Mouse (Mus musculus) spleen, postnatal 10 days (tissue): Measurements from ENCODE around the gene Trappc3l.
"Not testable (repeated sequence)": the region's sequence is repeated elsewhere in the genome, so short reads cannot be mapped to it uniquely, and the experiment has no call there.

Experiments used
- DNase-seq, 2 experiments: peaks; one replicate each; pipeline ENCODE4 v3.0.0; 2021 to 2022; ENCODE audit warnings: low spot score in 2 of 2

Gene Trappc3l

DNA sequence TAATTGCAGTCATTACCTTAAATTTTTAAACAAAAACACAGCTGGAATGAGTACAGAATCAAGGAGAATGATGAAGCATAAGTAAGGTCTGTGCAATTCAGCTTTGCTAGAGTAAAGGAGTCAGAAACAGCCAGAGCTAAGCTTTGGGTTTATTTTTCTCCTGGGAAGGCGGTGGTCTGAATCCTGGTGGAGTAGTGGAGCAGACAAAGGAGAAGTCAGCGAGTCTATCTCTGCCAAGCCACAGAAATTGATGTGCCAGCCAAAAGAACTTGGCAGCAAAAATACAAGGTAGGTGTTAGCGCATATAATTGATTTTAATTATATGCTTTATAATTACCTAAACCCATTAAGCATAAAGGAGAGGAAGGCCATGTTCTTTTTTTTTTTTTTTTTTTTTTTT lies at the start of gene Trappc3l:
Trappc3l (plus strand) TSS at position 197 of the 400 bp plus-strand sequence.
- no peak for DNase-seq

DNA sequence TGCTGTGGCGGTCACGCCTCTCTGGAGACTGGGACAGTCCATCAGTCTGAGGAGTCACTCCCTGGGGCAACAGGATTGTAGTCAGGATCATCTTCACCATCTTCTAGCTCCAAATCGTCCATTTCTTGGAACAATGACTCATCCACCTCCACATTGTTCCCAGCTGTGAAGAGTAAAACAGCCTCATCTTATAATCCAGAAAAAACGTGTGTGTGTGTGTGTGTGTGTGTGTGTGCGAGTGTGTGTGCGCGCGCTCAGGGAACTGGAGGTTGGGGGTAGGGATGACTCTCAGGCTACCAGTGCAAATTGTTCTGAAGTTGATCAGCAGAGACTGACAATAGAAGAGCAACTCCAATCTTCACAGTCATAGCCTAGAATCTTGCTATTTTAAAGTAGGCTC lies 40.7 kb upstream of the Trappc3l start:
- DNase-seq = not testable (repeated sequence)

DNA sequence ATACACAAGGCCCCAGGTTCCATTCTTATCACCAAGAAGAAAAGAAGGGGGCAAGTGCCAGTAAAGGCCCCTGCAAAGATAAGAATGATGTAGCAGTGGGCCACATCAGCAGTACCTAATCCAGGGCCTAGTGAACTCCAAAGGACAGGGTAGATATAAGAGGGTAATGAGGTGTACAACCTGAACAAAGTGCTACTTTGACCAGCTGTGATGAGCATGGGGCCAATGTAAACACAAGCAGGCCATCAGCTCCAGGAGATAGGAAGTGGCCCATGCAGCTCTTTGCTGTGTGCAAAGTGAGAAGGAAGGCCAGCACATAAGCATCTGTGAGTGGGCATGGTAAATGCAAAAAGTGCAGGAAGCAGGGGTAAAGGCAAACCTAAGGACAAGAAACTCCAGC lies 39.0 kb upstream of the Trappc3l start:
- no peak for DNase-seq

DNA sequence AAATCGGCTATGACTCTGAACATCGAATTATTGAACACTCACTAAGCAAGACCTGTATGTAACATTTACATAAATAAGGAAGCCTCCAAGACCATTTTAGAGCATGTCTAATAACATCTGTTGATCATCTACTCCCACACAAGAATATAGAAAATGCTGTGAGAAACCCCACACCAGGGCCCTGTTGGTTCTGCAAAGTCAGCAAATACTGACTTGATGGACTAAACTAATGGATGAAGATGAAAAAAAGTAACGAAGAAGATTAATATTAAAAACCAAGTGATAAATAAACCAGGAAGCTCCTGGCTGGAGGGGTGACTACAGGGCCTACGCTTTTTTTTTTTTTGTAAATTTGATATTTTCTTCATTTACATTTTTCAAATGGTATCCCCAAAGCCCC lies 24.8 kb upstream of the Trappc3l start:
- no peak for DNase-seq

DNA sequence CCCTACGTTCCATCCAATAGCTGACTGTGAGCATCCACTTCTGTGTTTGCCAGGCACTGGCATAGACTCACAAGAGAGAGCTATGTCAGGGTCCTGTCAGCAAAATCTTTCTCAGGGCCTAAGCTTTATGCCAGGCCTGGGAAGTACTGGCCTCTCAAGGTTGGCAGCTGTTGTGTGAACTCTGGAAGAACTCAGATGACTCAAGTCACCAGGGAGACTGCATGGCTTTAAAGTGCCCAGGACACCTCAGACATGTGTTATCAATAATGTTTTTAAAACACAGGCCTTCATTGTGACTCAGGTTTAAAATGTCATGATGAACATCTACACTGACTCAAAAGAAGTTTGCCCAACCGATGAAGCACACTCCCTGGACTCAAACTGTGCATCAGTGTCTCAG lies 24.2 kb upstream of the Trappc3l start:
- DNase-seq = no peak

DNA sequence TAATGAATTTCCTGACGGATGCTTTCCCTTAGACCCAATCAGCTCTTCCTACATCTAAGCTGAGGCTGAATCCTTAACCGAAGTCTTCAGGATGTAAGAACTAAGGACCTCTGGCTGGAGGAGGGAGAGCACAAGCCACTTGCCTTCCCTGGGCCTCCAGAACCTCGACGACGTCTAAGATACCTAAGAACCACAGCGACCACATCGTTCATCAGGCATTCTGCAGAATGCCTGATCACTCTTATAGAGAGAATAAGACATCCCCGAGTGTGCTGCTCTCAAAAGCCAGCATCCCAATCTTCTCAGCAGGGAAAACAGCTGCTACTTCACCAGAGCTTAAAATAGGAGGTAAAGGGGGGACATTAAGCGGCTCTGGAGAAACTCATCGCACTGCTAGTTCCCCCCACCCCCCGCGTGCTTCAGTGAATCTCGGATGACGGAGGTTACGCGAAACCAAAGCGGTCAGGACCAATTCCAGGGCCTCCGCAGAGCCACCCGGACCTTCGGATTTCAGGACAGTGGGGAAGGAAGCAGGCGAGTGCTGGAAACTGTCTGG lies 18.6 kb upstream of the Trappc3l start:
- no peak for DNase-seq

DNA sequence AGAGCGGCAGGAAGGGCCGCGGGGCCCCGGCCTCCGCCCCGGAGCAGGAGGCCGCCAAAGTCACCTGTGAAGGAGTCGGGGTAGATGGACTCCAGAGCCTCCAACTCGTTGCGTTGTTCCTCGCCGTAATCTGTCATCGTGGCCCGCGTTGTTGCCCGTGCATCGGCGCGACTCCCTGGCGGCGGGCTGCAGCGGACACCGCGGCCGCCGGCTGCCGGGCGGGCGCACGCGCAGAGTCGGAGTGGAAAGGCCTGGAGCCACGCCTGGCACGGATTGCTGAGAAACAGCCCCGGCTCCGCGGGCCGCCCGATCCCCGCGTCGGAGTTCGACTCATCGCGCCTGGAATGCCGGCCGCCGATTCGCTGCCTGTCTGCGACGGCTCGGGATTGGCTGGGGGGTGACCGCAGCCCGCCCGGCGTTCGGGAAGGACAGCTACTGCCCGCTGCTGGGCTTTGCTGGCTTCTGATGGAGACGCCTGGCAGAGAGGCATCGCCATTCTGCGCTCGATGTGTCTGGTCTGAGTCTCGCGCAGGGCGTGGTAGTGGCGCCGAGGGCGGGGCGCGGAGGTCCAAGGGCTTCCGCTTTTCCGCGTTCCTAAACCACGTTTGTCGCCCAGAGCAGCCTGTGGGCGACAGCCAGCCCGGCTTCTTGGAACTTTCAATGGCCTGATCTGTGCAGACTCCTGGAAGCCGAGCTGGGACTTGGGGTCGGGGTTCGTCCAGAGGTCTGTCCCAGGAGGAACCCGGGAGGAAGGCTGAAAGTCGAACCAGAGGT lies 17.9 kb upstream of the Trappc3l start, which contains the start of gene Rwdd1:
Rwdd1 (minus strand) TSS at position 323 of the 774 bp plus-strand sequence.
- peak; percentile 89 to 95 for DNase-seq

DNA sequence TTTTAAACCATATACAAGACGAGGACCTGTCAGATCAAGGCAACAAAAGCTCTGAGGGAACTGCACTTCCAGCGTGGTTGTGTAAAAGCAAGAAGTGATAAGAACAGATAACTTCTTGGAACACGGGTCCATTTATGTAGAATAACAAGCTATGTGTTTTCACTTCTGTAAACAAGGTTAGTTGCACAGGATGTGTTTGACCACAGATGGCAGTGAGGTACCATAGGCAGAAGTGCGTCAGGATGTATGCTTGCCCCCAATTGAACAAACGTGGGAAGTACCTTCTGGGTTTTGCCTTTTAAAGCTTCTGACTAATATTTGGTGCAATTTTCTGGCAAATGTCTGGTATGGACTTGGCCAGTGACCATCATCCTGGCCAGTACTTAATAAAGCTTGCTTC lies 7.1 kb upstream of the Trappc3l start:
- DNase-seq = no peak

DNA sequence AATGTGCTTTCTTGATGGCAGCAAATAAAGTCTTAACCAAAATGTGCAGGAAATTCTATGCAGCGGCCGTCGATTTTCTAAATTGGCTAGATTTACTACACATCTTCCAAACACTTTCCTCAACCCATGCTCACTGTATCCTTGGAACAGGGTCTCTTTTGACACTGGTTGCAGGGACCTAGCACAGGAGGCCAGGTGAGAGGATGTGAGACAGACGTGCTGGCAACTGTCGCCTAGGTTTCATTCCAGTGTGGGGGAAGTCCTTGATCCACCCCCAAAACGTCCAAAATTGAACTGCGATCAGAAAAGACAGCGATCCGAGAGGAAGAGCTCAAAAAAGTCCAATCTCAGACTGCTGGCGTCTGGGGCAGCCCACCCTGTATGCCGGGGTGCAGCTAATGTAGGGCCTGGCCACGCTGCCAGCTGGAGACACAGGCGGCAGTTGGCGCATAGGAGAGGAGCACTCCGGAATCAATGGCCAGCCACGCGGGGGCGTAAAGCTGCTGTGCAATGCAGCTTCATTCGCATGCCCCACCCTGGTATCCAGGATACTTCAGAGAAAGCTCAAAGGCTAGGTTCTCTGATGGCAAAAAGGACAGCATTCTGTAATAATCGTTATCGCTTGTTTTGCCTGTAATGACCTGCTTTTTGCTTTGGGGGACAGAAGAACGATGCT lies 3.6 kb upstream of the Trappc3l start:
- DNase-seq = peak; percentile 24 to 79

DNA sequence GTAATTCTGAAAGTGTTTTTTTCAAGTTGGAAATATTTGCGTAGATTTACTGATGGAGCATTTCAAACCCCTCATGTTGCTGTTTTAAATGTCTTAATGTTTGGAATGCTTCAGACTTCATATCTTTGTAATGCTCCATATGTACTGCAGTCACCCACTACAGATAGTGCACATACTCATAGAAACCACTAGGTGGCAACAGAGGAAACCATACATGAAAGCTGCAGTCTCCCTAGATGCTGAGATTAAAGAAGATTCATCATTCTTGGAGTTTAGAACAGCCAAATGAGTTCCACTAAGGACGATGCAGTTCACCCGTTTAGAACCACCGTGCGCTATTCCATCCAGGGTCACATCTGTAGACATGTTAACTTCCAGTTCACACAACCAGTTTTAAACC lies 810 bp upstream of the Trappc3l start:
- no peak for DNase-seq

DNA sequence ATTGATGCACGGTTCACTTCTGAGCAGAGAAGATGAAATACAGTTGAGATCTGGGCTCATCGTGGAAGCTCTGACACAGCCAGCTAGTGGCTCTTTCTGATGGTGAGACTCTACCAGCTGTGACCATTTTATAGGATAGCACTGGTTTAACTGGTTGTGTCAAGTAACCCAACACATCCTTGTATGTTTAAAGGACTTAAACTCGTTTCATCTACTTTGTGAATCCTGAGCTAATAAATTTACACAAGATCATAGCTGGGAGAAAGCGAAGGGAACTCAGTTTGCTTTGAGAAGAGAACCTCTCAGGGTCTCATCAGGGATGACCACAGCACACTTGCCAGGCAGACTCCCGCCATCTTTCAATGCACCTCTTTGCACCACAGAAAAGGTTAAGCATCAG lies 6.8 kb downstream of the Trappc3l start, which contains the start of gene Calhm4:
Calhm4 (minus strand) TSS at position 101 of the 400 bp plus-strand sequence.
- DNase-seq = no peak

DNA sequence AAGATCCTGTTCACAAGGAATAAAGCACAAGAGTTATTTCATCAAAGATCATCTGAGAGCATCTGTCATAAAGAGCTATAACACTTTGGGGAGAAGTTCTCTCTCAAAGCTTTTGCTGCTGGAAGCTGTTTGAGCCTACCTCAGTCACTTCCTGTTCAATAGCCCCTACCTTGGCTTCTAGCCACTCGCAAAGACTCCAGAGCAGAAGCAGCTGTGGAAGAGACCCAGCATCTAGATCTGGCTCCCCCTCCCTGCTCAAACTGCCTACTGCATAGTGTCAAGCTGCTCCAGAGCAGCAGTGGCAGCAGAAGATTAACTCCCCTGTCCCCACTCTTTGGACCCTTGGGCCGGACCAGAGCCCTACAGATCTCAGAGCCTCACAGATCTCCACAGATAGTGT lies 16.6 kb downstream of the Trappc3l start:
- DNase-seq = no peak

DNA sequence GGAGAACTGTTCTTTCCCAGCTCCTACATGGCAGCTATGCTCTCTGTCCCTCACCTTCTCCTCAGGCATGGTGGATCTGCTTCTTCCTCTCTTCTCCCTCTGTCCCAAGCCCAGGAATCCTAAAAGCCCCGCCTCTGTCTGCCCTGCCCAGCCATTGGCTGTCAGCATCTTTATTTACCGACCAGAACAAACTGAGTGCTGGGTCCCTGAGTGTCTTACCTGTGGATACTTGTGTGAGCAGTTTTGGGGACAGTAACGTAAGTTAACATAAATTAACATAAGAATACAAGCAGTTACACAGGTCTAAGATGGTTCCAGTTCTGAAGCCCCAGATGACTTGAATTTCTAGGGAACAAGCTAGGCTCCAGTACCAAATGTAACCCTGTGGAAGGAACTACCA lies 29.2 kb downstream of the Trappc3l start:
- DNase-seq = no peak

DNA sequence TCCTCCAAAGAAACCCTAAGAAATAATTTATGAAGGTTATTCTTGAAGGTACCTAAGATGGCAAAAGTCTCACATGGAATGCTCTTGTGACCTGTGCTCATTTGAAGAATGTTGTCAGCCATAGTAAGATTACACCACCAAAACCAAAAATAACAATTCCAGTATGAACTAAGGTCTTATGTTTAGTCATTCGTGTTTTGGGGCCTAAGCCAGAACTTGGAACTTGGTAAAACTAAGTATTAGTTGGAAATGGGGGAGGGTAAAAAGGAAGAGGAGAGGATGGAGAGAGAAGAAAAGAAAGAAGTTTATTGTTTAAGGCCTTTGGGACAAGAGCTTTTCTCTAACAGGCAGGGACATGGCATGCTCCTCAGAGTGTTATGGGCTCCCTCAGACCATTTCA lies 32.2 kb downstream of the Trappc3l start:
- DNase-seq = no peak

DNA sequence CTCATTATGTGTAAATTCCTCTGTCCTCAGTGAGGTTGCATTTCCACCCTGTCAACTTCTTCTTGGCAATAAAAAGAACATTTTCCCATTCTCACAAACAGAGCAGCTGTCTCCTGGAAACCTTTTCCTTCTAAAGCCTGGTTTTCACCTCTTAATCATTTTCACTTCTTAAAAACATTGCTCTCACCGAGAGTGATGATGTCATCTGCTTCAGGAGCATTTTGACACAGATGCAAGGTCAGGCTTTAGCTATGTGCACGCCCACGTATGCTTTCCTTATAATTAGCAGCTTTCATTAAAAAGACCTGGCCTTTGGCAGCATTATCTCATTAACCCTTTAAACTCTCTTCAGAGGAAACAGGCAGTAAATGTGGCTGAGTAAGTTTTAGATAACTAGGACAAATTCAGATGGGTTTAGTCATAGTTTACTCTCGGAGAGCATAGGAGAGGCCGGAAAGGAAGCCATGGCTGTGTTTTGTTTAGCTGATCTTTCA lies 33.6 kb downstream of the Trappc3l start:
- DNase-seq = no peak

DNA sequence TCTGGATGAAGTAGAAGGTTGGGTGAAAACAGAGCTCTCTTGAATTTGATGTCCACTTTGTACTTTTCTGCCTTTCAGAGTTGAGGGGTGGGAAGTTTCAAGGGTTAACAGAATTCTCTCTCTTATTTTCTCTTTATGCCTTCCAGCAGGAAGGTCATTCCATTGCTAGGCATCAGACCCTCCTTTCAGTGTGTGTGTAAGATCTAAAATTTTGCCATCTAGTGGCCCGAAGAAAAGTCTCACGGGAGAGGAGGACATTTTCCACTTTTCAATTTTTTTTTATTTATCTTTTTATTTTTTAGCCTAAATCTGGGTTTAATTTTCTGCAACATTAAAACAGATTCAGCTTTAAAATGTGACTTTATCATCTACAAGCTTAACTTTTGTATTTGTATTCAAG lies 34.3 kb downstream of the Trappc3l start:
- DNase-seq = no peak

DNA sequence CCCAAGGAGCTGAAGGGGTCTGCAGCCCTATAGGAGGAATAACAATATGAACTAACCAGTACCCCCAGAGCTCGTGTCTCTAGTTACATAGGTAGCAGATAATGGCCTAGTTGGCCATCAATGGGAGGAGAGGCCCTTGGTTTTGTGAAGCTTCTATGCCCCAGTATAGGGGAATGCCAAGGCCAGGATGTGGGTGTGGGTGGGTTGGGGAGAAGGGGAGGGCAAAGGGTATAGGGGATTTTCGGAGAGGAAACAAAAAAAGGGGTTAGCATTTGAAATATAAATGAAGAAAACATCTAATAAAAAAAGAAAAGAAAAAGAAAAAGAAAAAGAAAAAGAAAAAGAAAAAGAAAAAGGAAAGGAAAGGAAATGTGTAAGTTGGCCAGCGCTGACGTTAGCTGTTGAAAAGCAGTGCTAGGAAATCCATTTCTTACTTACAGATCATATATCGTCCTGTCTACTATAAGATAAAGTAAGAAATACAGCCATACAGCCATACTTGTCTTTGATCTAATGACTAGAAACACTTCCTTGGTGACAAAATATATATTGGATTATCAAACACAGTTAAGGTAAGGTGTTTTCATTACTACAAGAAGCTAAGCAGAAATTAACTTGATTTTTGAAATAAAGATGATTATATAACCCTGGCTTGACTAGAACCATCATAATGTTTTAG lies 37.3 kb downstream of the Trappc3l start:
- no peak for DNase-seq

DNA sequence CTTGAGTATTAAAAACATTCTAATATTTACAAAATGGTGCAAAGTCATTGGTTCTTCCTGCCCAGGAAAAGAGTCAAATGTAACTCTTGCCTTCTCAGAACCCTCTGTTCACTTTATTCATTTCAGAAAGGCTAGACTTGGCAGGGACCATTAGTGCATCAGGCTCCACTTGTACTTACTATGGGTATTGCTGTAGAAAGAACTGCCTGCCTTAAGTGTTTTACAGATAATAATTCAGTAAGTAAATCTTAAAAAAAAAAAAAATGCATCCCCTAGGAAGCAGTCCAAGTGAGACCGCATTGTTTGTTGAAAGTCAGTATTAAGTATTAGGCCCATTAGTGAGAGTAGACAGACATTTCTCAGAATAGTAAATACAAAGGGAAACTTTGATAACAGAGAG lies 49.1 kb downstream of the Trappc3l start:
- DNase-seq = no peak

DNA sequence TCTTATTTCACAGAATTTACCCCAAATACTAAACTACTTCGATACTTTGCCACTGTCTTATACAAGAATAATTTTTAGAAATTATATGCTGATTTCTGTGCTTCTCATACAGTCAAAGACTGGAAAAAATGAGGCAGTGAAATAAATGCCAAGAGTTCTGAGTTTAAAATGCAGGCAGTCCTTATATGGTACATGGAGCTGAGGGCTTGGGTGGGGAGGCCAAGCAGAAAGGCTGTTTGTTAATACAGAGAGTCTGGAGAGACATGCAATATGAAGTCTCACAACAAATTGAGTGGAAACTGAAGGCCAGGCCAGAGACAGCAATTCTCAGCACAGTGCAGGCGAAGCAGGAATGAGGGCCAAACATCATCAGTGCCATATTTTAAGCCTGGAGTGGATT lies 51.1 kb downstream of the Trappc3l start:
- no peak for DNase-seq

DNA sequence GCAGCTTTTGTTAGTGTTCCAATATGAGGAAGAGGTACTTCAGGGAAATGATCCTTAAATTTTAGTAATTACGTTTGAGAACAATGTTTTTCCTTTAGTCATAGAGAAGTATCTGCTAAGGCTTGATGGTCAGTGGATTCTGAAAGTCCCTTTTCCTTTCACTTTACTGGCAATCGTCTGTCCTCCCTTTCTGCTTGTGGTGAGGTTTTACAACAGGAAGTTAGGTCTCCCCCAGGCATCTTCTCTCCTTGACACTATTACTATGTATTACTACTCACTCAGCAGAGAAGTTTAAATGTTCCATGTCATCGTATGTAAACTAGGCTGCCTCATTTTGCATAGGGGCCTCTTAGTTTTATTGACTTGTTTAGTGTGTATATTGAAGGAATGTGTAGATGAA lies 52.1 kb downstream of the Trappc3l start:
- no peak for DNase-seq

DNA sequence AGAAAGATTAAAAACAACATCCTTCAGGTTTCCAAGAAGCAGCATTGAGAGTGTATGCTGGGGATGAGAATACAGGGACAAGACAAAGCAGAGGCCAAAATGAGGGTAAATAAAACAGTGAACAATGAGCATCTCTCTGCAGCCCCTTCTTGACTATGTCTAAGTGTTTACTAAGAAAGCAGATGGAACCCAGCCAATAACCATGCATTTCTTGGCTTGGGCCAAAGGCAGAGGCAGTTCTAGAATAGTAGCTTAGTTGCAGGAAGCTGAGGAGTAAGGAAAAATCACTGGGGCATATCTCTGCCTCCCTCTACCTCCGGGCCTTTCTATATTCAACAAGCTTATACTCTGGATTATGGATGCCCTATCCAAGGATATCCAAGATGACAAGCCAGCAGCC lies 53.1 kb downstream of the Trappc3l start:
- no peak for DNase-seq

DNA sequence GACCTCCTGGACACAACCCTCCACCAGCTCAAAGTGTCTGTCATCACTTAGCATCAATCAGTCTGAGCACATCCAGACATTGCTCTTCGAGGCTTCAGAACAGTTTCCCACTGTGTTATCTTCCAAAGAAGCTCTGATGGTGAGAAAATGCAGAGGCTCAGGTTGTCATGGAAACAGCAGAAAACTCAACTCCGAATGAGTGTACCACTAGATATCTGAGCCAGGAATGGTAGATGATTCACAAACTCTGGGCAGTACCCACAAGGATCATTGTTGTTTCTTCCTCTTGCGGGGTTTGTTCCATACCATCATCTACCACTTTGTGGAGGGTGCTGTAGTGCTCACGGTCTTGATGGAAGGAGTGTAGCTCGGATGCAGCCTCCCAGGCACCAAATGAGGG lies 54.5 kb downstream of the Trappc3l start:
- no peak for DNase-seq
